Mouse (Mus musculus) megakaryocyte, embryonic 14.5 days (primary cell): ENCODE measurements around the gene Syt1. TPM values are rescaled to one million over a fixed set of nuclear protein-coding genes. Genes with fewer than 3 reads are reported as not detected.

Experiments
- H3K27me3 ChIP-seq: replicated peaks from 2 replicates; pipeline ENCODE3; 2012; ENCODE audit warnings: inconsistent platforms
- H3K36me3 ChIP-seq: replicated peaks from 2 replicates; pipeline ENCODE3; 2012; ENCODE audit warnings: low read length, inconsistent platforms, mixed read lengths
- H3K4me1 ChIP-seq: 2 replicates; pipeline ENCODE4 v1.6.1; 2012; ENCODE audit warnings: inconsistent platforms
- H3K4me3 ChIP-seq: replicated peaks from 2 replicates; pipeline ENCODE3; 2012; ENCODE audit warnings: moderate library complexity, mild to moderate bottlenecking, inconsistent platforms
- H3K9me3 ChIP-seq: 2 replicates; pipeline ENCODE4 v1.6.1; 2012; ENCODE audit warnings: inconsistent platforms
- FLI1 ChIP-seq: IDR thresholded peaks from 2 replicates; pipeline ENCODE4 v1.6.1; 2012; ENCODE audit warnings: low read length, inconsistent platforms, mixed read lengths
- GATA1 ChIP-seq: IDR thresholded peaks from 3 replicates; pipeline ENCODE4 v1.6.1; 2012; ENCODE audit warnings: mixed read lengths, low read length, inconsistent platforms, borderline replicate concordance
- polyA plus RNA-seq: library from polyadenylated mRNA; stranded (reverse); fragments of >175 nt; gene quantifications from 2 replicates; pipeline ENCODE4 v1.2.3, GENCODE M21; 2012; ENCODE audit warnings: low replicate concordance; ENCODE audit not compliant: insufficient read depth

Gene Syt1
- polyA plus RNA-seq, 1 experiment: not detected

GRCm38 (mm10) chr10:108979660-108980059 is 31.1 kb downstream of the Syt1 start:
- Histone ChIP-seq H3K27me3 (no peaks in the 10 kb centered on the region), H3K4me1 (no peaks in the 10 kb centered on the region), H3K9me3 (no peaks in the 10 kb centered on the region), H3K36me3 (no peaks in the 10 kb centered on the region), H3K4me3 (no peak overlapping the region)
- no peak for TF ChIP-seq GATA1
- TF ChIP-seq FLI1: no peak

- Histone ChIP-seq H3K36me3 (no peaks in the 10 kb centered on the region), H3K4me1 (no peaks in the 10 kb centered on the region), H3K27me3 (no peaks in the 10 kb centered on the region), H3K9me3 (peaks cover 19% of the 10 kb centered on the region), H3K4me3 (no peak overlapping the region)
- TF ChIP-seq FLI1 (no peak), GATA1 (no peak)
These were observed 55.8 kb downstream of the Syt1 start for GRCm38 (mm10) chr10:108954952-108955351.

- Histone ChIP-seq H3K4me3 (no peak overlapping the region), H3K36me3 (no peaks in the 10 kb centered on the region), H3K4me1 (no peaks in the 10 kb centered on the region), H3K27me3 (no peaks in the 10 kb centered on the region), H3K9me3 (peaks cover 15% of the 10 kb centered on the region)
- TF ChIP-seq GATA1: no peak
- TF ChIP-seq FLI1: no peak
These were observed 58.6 kb downstream of the Syt1 start for GRCm38 (mm10) chr10:108952182-108952581.

- H3K4me3 ChIP-seq: no peak overlapping the region
- TF ChIP-seq GATA1 (no peak), FLI1 (no peak)
- no peaks in the 10 kb centered on the region for H3K36me3 ChIP-seq
- 0 out of 2 replicates have a peak, but pooled peaks cover 6% of the 10 kb centered on the region for H3K9me3 ChIP-seq
- no peaks in the 10 kb centered on the region for H3K4me1 ChIP-seq
- no peaks in the 10 kb centered on the region for H3K27me3 ChIP-seq
These were observed 73.8 kb downstream of the Syt1 start for GRCm38 (mm10) chr10:108936838-108937430.

- Histone ChIP-seq H3K4me3 (no peak overlapping the region), H3K4me1 (no peaks in the 10 kb centered on the region), H3K9me3 (0 out of 2 replicates have a peak, but pooled peaks cover 3% of the 10 kb centered on the region), H3K27me3 (no peaks in the 10 kb centered on the region), H3K36me3 (no peaks in the 10 kb centered on the region)
- TF ChIP-seq GATA1: no peak
- no peak for TF ChIP-seq FLI1
These were observed 80.5 kb downstream of the Syt1 start for GRCm38 (mm10) chr10:108930299-108930698.

- TF ChIP-seq FLI1 (no peak), GATA1 (no peak)
- H3K27me3 ChIP-seq: no peaks in the 10 kb centered on the region
- no peaks in the 10 kb centered on the region for H3K36me3 ChIP-seq
- no peaks in the 10 kb centered on the region for H3K4me1 ChIP-seq
- no peak overlapping the region for H3K4me3 ChIP-seq
- H3K9me3 ChIP-seq: 0 out of 2 replicates have a peak, but pooled peaks cover 3% of the 10 kb centered on the region
These were observed 81.1 kb downstream of the Syt1 start for GRCm38 (mm10) chr10:108929676-108930075.

- peaks cover 29% of the 10 kb centered on the region for H3K9me3 ChIP-seq
- H3K27me3 ChIP-seq: no peaks in the 10 kb centered on the region
- H3K4me1 ChIP-seq: no peaks in the 10 kb centered on the region
- no peaks in the 10 kb centered on the region for H3K36me3 ChIP-seq
- no peak overlapping the region for H3K4me3 ChIP-seq
- no peak for TF ChIP-seq GATA1
- TF ChIP-seq FLI1: no peak
These were observed 105.5 kb downstream of the Syt1 start for GRCm38 (mm10) chr10:108905264-108905663.

GRCm38 (mm10) chr10:108904371-108904770 is 106.4 kb downstream of the Syt1 start:
- no peaks in the 10 kb centered on the region for H3K36me3 ChIP-seq
- H3K27me3 ChIP-seq: no peaks in the 10 kb centered on the region
- no peak for TF ChIP-seq FLI1
- no peak for TF ChIP-seq GATA1
- peaks cover 29% of the 10 kb centered on the region for H3K9me3 ChIP-seq
- H3K4me3 ChIP-seq: no peak overlapping the region
- H3K4me1 ChIP-seq: no peaks in the 10 kb centered on the region

- Histone ChIP-seq H3K27me3 (no peaks in the 10 kb centered on the region), H3K36me3 (no peaks in the 10 kb centered on the region), H3K4me3 (no peak overlapping the region), H3K4me1 (no peaks in the 10 kb centered on the region), H3K9me3 (peaks cover 13% of the 10 kb centered on the region)
- TF ChIP-seq GATA1: no peak
- TF ChIP-seq FLI1: no peak
These were observed 114.3 kb downstream of the Syt1 start for GRCm38 (mm10) chr10:108896529-108896928.

GRCm38 (mm10) chr10:108893288-108893687 is 117.5 kb downstream of the Syt1 start:
- Histone ChIP-seq H3K4me3 (no peak overlapping the region), H3K27me3 (no peaks in the 10 kb centered on the region), H3K4me1 (no peaks in the 10 kb centered on the region), H3K36me3 (no peaks in the 10 kb centered on the region), H3K9me3 (peaks cover 9% of the 10 kb centered on the region)
- TF ChIP-seq FLI1: no peak
